Mouse (Mus musculus): ENCODE data around the gene Apoc2.
A peak's percentile ranks its signal among the peaks of the same experiment; 100 is the strongest.

Gene Apoc2

GRCm38 (mm10) chr7:19677872-19678271, at the start of gene Apoc2:
TSS of gene Apoc2 (minus strand) at chr7:19677941.
- DNase-seq (ENCODE audit: low spot score in 2 of 2), result no peak

- no peak for DNase-seq (ENCODE audit: low spot score in 2 of 2)
Measured at GRCm38 (mm10) chr7:19726541-19726940, 48.8 kb upstream of the Apoc2 start.

- DNase-seq (ENCODE audit: low spot score in 2 of 2), result no peak
Measured at GRCm38 (mm10) chr7:19724167-19724566, 46.4 kb upstream of the Apoc2 start.

GRCm38 (mm10) chr7:19722754-19723195, 45.0 kb upstream of the Apoc2 start:
- no peak for DNase-seq (ENCODE audit: low spot score in 2 of 2)

GRCm38 (mm10) chr7:19719200-19719599, 41.5 kb upstream of the Apoc2 start:
- DNase-seq (ENCODE audit: low spot score in 2 of 2), result no peak

GRCm38 (mm10) chr7:19718297-19718952, 40.7 kb upstream of the Apoc2 start:
- no peak for DNase-seq (ENCODE audit: low spot score in 2 of 2)

- DNase-seq (ENCODE audit: low spot score in 2 of 2), result no peak
Measured at GRCm38 (mm10) chr7:19717346-19717745, 39.6 kb upstream of the Apoc2 start.

GRCm38 (mm10) chr7:19716822-19717221, 39.1 kb upstream of the Apoc2 start:
- no peak for DNase-seq (ENCODE audit: low spot score in 2 of 2)

GRCm38 (mm10) chr7:19716055-19716682, 38.4 kb upstream of the Apoc2 start:
- no peak for DNase-seq (ENCODE audit: low spot score in 2 of 2)

- peak; percentile 96 to 99 for DNase-seq (ENCODE audit: low spot score in 2 of 2)
Measured at GRCm38 (mm10) chr7:19715239-19716054, 37.7 kb upstream of the Apoc2 start, which contains the start of gene Tomm40. TSS of gene Tomm40 (minus strand) at chr7:19715438.

- peak in 1 of 2 experiments; percentile 35 for DNase-seq (ENCODE audit: low spot score in 2 of 2)
Measured at GRCm38 (mm10) chr7:19714836-19715235, 37.1 kb upstream of the Apoc2 start.

GRCm38 (mm10) chr7:19713598-19713997, 35.9 kb upstream of the Apoc2 start:
- DNase-seq (ENCODE audit: low spot score in 2 of 2), result no peak

- no peak for DNase-seq (ENCODE audit: low spot score in 2 of 2)
Measured at GRCm38 (mm10) chr7:19713196-19713595, 35.5 kb upstream of the Apoc2 start.

GRCm38 (mm10) chr7:19712414-19712813, 34.7 kb upstream of the Apoc2 start:
- no peak for DNase-seq (ENCODE audit: low spot score in 2 of 2)

GRCm38 (mm10) chr7:19710650-19711049, 32.9 kb upstream of the Apoc2 start:
- DNase-seq (ENCODE audit: low spot score in 2 of 2), result no peak

GRCm38 (mm10) chr7:19705271-19705670, 27.5 kb upstream of the Apoc2 start:
- DNase-seq (ENCODE audit: low spot score in 2 of 2), result no peak

GRCm38 (mm10) chr7:19704475-19704874, 26.7 kb upstream of the Apoc2 start:
- DNase-seq (ENCODE audit: low spot score in 2 of 2), result no peak

GRCm38 (mm10) chr7:19702859-19703555, 25.3 kb upstream of the Apoc2 start:
- DNase-seq (ENCODE audit: low spot score in 2 of 2), result no peak

GRCm38 (mm10) chr7:19701069-19701761, 23.5 kb upstream of the Apoc2 start:
- peak in 1 of 2 experiments; percentile 53 for DNase-seq (ENCODE audit: low spot score in 2 of 2)

- no peak for DNase-seq (ENCODE audit: low spot score in 2 of 2)
Measured at GRCm38 (mm10) chr7:19700299-19701068, 22.7 kb upstream of the Apoc2 start.

GRCm38 (mm10) chr7:19699827-19700148, 22.0 kb upstream of the Apoc2 start:
- no peak for DNase-seq (ENCODE audit: low spot score in 2 of 2)
